Mouse (Mus musculus) liver, embryonic 14.5 days (tissue): ENCODE results near the gene Tmem184b. TPM values are rescaled to one million over a fixed set of nuclear protein-coding genes. Genes with fewer than 3 reads are reported as not detected.

Experiments
- ATAC-seq: fragments of 200-750 bp; cut with Nextera tagmentation; 2 replicates; pipeline ENCODE4 v1.8.0; 2017; ENCODE audit warnings: moderate number of reproducible peaks, mild to moderate bottlenecking, moderate library complexity; ENCODE audit not compliant: insufficient read depth
- DNase-seq, 3 experiments: peaks; one replicate each; pipeline ENCODE4 v3.0.0-alpha.2; 2012 to 2013; ENCODE audit warnings: low read depth in 3 of 3, low spot score in 3 of 3
- H3K27ac ChIP-seq: fragments of 300-500 bp; sonication (generic); 2 replicates; pipeline ENCODE4 v1.5.1; 2014; ENCODE audit warnings: moderate library complexity, mild to moderate bottlenecking, control low read depth, inconsistent platforms
- H3K27me3 ChIP-seq: fragments of 300-500 bp; sonication (generic); 2 replicates; pipeline ENCODE4 v1.6.1; 2014; ENCODE audit warnings: mild to moderate bottlenecking, low read length, moderate library complexity; ENCODE audit not compliant: control insufficient read depth, insufficient read depth
- H3K36me3 ChIP-seq: fragments of 300-500 bp; sonication (generic); replicated peaks from 2 replicates; pipeline ENCODE4 v1.6.1; 2014; ENCODE audit warnings: low read depth; ENCODE audit not compliant: control insufficient read depth, insufficient read depth
- H3K4me1 ChIP-seq, 2 experiments: fragments of 200-500 bp in 1 of 2; fragments of 300-500 bp in 1 of 2; sonication (generic) in 1 of 2; replicated peaks; 2 replicates each; pipeline ENCODE4 v1.6.1; 2012 to 2014; ENCODE audit warnings: antibody characterized with exemption in 1 of 2, inconsistent platforms in 1 of 2, low read length in 1 of 2; ENCODE audit not compliant: control insufficient read depth in 2 of 2, insufficient read depth in 2 of 2
- H3K4me2 ChIP-seq: fragments of 300-500 bp; sonication (generic); 2 replicates; pipeline ENCODE4 v1.6.1; 2014; ENCODE audit warnings: low read depth, mild to moderate bottlenecking, control low read depth, moderate library complexity
- H3K4me3 ChIP-seq, 2 experiments: fragments of 200-500 bp in 1 of 2; fragments of 300-500 bp in 1 of 2; sonication (generic) in 1 of 2; 2 replicates each; pipeline ENCODE4 v1.5.1; 2012 to 2014; ENCODE audit warnings: low read depth in 2 of 2, low read length in 2 of 2, mild to moderate bottlenecking in 2 of 2, control low read depth in 1 of 2, inconsistent platforms in 1 of 2, moderate library complexity in 1 of 2; ENCODE audit not compliant: insufficient read depth in 1 of 2
- H3K9ac ChIP-seq: fragments of 300-500 bp; sonication (generic); replicated peaks from 2 replicates; pipeline ENCODE4 v1.6.1; 2014; ENCODE audit warnings: mild to moderate bottlenecking, control low read depth, moderate library complexity
- H3K9me3 ChIP-seq: fragments of 300-500 bp; sonication (generic); 2 replicates; pipeline ENCODE4 v1.6.1; 2016; ENCODE audit warnings: low read length, mixed read lengths; ENCODE audit not compliant: control insufficient read depth
- CTCF ChIP-seq: IDR thresholded peaks from 2 replicates; pipeline ENCODE4 v1.5.1; 2016; ENCODE audit warnings: antibody characterized with exemption, low read depth, control low read depth
- EP300 ChIP-seq: IDR thresholded peaks from 2 replicates; pipeline ENCODE4 v1.6.1; 2016; ENCODE audit warnings: antibody characterized with exemption, low read depth
- WGBS: fragments of 180-500 bp; shearing (Covaris S2); extraction: QIAGEN DNeasy Blood & Tissue Kit; methylation state at CpG from one replicate; pipeline ENCODE4 v1.1.7; 2014; ENCODE audit not compliant: insufficient replicate concordance; 5-methylcytosine and 5-hydroxymethylcytosine counted together
- polyA plus RNA-seq, 2 experiments: library from polyadenylated mRNA; depleted of rRNA in 1 of 2; stranded (reverse) in 1 of 2; unstranded in 1 of 2; fragments of >200 nt; fragmentation: Nextera tagmentation in 1 of 2; extraction: Ambion mirVana in 1 of 2; gene quantifications; 2 replicates each; pipeline versions ENCODE4 v1.2.1 to v1.2.3; 2012 to 2014

Gene Tmem184b
- polyA plus RNA-seq, 2 experiments: 5.7 to 7.2 TPM

- H3K4me1 ChIP-seq: peaks cover 24 to 56% of the 10 kb centered on the region in 2 experiments
- no peak overlapping the region; a peak in 2 of 4 replicates for H3K4me3 ChIP-seq
- no peak for TF ChIP-seq EP300
- TF ChIP-seq CTCF: no peak
- no peak overlapping the region for H3K27ac ChIP-seq
- H3K4me2 ChIP-seq: peak overlapping the region; percentile 73
- H3K9me3 ChIP-seq: no peaks in the 10 kb centered on the region
- no peaks in the 10 kb centered on the region for H3K36me3 ChIP-seq
- ATAC-seq (no peak), DNase-seq (no peak)
- H3K9ac ChIP-seq: no peak overlapping the region
- WGBS: 52% methylated on average over 4 of the region's 4 CpGs
- H3K27me3 ChIP-seq: no peaks in the 10 kb centered on the region
Observed at GRCm38 (mm10) chr15:79326264-79326663, 77.1 kb downstream of the Tmem184b start.

GRCm38 (mm10) chr15:79325742-79326141 lies 77.6 kb downstream of the Tmem184b start:
- TF ChIP-seq EP300 (no peak), CTCF (no peak)
- Histone ChIP-seq H3K4me1 (peaks cover 24 to 58% of the 10 kb centered on the region in 2 experiments), H3K27ac (no peak overlapping the region), H3K4me3 (no peak overlapping the region), H3K9me3 (no peaks in the 10 kb centered on the region), H3K27me3 (no peaks in the 10 kb centered on the region), H3K36me3 (no peaks in the 10 kb centered on the region), H3K9ac (no peak overlapping the region), H3K4me2 (peak overlapping the region; percentile 73)
- DNase-seq (no peak), ATAC-seq (no peak)
- 44% methylated on average over 3 of the region's 3 CpGs for WGBS

DNA sequence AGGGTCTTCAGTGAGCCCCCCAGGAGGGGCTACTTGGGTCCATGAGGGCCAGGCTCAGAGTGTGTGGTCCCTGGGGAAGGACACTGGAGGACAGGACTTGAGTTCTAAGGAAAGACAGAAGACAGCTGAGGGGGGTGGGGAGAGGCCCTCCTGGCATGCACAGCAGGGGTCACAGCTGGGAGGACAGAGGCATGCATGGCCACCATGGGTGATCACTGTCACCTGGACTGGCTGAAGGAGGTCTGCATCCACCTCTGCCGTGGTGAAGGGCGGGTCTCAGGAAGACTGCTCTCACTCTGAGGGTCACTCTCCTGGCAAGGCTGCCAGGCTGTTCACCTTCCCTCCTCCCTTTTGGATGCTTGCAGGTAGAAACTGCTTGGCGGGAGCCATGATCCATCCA lies 79.0 kb downstream of the Tmem184b start:
- TF ChIP-seq EP300: no peak
- TF ChIP-seq CTCF: no peak
- Histone ChIP-seq H3K27ac (no peak overlapping the region), H3K4me2 (no peak overlapping the region), H3K9me3 (no peaks in the 10 kb centered on the region), H3K27me3 (no peaks in the 10 kb centered on the region), H3K4me1 (peaks cover 24 to 58% of the 10 kb centered on the region in 2 experiments), H3K9ac (no peak overlapping the region), H3K4me3 (no peak overlapping the region), H3K36me3 (no peaks in the 10 kb centered on the region)
- no peak for ATAC-seq
- DNase-seq: no peak
- 73% methylated on average over 3 of the region's 3 CpGs for WGBS

DNA sequence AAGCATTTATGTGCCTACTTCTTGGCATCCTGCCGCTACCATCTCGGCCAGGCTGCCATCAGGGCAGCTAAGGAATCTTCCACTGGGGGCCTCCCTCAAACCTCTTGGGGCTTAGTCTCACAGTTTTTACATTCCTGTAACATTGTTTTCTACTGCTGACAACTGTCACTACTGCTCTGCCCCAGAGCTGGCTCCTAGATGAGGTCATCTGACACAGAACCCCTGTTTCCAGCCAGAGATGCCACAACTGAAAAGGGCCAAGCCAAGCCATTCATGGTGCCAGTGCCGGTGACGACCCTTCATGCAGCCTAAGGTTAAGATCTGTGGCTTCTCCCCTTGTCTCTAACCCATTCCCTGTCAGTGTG lies 79.6 kb downstream of the Tmem184b start:
- TF ChIP-seq EP300: no peak
- no peaks in the 10 kb centered on the region for H3K36me3 ChIP-seq
- DNase-seq: no peak
- no peak overlapping the region for H3K4me3 ChIP-seq
- H3K27me3 ChIP-seq: no peaks in the 10 kb centered on the region
- no peak for ATAC-seq
- WGBS: 72% methylated on average over 4 of the region's 4 CpGs
- H3K9ac ChIP-seq: peak overlapping the region; percentile 31
- H3K4me1 ChIP-seq: peaks cover 24 to 54% of the 10 kb centered on the region in 2 experiments
- H3K9me3 ChIP-seq: no peaks in the 10 kb centered on the region
- H3K4me2 ChIP-seq: no peak overlapping the region
- H3K27ac ChIP-seq: peak overlapping the region; percentile 39

DNA sequence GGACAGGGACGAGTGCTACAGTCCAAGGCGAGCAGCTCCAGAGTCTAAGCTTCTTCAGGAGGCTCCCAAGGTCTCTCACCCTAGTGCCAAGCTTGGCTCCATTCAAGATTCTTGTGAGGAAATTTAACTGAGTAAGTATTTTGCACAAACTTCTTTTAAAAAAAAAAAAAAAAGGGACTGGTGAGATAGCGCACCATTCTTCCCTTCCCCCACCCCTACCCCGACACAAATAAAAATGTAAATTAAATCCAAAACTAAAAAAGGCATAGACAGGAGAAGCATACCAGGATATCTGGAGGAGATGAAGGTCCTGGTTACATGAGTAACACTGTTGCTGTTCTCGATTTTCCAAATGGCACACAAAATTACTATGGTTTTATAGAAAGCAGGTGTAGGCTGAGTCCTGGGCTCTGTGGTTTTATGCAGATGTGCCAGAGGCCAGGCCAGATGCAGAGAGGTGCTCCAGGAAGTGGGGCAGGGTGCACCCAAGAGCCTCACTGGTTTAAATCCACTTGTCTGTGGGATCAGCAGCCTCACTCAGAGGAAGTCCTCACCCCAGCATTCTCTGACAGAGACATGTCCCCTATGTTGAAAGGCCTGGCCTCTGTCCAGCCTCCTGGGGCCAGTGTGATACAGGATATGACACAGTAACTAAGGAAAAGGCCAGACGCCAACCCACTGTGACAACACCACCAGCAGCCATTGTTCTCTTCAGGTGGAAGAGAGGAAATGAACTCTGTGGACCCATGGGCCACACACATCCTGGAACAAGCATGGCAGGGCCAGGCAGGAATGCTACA lies 80.2 kb downstream of the Tmem184b start:
- WGBS: 49% methylated on average over 6 of the region's 6 CpGs

More for the DNA sequence above, 80.2 kb downstream of the Tmem184b start:
- H3K4me3 ChIP-seq: no peak overlapping the region
- TF ChIP-seq EP300 (no peak), CTCF (no peak)
- H3K27me3 ChIP-seq: no peaks in the 10 kb centered on the region
- DNase-seq (no peak), ATAC-seq (no peak)
- no peaks in the 10 kb centered on the region for H3K36me3 ChIP-seq
- H3K4me1 ChIP-seq: peaks cover 24 to 54% of the 10 kb centered on the region in 2 experiments
- H3K9me3 ChIP-seq: no peaks in the 10 kb centered on the region
- H3K9ac ChIP-seq: peak overlapping the region; percentile 31
- H3K4me2 ChIP-seq: no peak overlapping the region
- H3K27ac ChIP-seq: peak overlapping the region; percentile 41
